Mouse (Mus musculus) spleen, adult 12 weeks (tissue): ENCODE measurements at regions not wholly inside any gene's neighbourhood (a gene's known extent, or its start where the extent isn't known, plus 50 kb on each side); places are given as distances from the start of the nearest gene placed in this dataset.

Experiments used
- DNase-seq: peaks from one replicate; pipeline ENCODE4 v3.0.0; 2022; ENCODE audit warnings: low spot score

GRCm38 (mm10) chr10:25118674-25119670, 188.7 kb downstream of the Akap7 start:
- DNase-seq = peak; percentile 3

DNA sequence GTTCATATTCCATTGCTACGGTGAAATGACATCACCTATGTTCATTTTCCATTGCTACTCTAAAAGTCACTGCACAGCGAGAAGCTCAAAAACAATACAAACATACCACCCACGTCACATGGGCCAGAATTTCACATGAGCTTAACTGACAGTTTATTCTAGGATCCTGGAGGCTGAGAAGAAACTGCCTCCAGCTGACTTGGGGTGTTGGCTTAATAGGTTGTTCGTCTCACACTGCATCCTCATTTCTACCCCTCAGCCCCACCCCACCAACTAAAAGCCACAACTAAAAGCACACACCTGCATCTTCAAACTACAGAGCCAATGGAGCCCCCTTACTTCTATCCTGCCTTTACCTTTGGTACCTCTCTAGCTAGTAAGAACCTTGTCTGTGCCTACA, 187.0 kb upstream of the Arg1 start:
- DNase-seq = no peak

GRCm38 (mm10) chr10:25112449-25113171, 185.3 kb upstream of the Arg1 start:
- DNase-seq = no peak

DNA sequence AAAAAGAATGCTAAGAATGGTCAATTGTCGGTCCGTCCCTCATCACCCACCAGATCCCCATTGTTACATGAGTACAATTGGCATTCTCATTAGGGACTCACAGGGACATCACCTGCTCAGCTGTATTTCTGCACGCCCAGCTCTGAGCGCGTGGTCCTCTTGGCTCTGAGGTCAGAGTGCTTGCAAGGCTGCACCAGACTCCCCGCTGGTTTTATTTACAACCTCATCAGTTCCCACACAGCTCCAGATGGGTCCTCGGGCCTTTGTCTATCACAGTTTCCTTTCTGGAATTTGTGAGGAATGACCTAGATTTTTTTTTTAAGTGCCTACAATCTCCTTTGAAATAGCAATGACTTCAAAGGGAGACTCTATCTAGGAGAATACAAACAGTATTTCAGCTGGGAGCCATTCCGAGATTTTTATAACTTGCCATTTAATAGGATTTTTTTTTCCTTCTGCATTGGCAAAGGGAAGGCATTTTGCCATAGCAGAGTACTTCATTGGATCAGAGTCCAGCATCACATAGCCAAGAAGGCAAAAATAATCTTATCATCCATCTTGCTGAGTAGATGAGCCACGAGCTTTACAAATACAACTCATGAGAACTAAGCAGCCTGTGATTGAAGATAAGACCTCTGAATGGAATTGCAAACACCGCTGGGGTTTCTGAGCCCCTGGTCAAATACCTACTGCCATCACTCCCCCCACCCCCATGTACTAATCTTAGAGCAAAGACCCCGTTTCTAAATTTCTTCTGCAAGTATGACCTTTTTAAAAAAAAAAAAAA, 184.5 kb upstream of the Arg1 start:
- DNase-seq = no peak

GRCm38 (mm10) chr10:25111181-25111580, 183.9 kb upstream of the Arg1 start:
- no peak for DNase-seq

DNA sequence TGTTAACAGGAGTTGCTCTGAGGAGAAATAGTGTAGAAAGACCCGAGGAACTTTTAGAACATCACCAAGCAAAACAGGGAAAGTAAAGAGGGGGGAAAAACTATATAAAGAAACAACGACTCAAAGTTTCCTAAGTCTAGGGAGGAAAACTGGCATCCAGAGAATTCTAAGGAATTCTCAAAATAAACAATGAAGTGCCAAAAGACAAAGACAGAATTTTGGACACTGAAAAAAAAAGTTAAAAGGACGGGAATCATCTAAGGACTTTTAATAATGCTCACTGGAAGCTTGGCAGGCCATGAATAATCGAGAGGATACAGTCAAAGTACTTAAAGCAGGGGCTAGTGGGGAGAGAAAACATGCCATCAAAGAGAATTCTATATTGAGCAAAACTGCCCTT, 170.8 kb upstream of the Arg1 start:
- DNase-seq = no peak

- DNase-seq = no peak
Measured at GRCm38 (mm10) chr10:25089705-25090386, 162.6 kb upstream of the Arg1 start.

DNA sequence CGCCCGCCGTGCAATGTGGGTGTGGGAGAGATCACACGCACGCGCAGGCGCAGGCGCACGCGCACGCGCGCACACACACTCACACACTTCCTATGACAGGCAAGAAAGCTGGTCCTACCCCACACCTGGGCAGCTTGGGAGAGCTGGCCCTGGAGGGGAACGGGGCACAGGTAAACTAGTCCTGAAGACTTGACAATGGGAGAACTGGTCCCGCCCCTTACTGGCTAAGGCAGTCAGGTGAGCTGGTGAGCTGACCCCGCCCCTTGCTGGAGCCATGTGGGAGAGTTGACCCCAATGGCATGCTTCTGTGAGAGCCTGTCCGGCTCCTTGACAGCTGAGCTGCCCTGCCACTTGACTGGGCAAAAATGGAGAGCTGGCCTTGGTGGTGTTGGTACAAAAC, 159.5 kb upstream of the Arg1 start:
- DNase-seq = no peak

GRCm38 (mm10) chr10:25082930-25083329, 155.6 kb upstream of the Arg1 start:
- no peak for DNase-seq

GRCm38 (mm10) chr10:25072617-25073016, 145.3 kb upstream of the Arg1 start:
- no peak for DNase-seq

GRCm38 (mm10) chr10:25068301-25068700, 141.0 kb upstream of the Arg1 start:
- no peak for DNase-seq

DNA sequence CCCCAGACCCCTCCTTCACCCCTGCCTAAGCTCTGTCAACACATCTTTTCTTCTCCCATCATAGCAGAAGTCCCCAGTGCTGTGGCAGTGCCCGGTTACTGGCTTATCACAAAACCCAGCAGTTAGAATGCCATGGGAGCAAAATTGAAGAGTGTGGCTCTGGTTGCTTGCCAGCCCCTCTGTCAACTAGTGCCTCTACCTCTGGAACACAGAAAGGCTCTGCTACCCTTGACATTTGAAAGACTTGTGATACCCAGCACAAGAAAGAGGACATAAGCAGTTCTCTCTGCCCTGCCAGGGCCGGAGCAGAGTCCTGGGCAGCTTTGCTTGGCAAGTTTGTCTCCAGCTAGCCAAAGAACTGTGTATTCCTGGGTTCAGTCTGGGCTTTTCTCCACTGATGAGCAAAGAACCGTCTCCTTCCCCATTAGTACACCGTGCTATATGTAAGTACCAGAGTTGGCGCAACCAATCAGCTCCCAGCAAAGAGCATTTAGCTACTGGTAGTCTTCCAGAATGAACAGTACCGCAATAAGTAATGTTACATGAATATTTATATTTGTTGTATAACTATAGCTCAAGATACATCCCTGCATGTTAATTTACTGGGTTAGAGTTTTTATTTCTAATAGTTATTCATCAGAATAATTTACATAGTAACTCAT, 137.5 kb upstream of the Arg1 start:
- DNase-seq = no peak

- DNase-seq = no peak
Measured at GRCm38 (mm10) chr10:25061402-25062055, 134.2 kb upstream of the Arg1 start.

DNA sequence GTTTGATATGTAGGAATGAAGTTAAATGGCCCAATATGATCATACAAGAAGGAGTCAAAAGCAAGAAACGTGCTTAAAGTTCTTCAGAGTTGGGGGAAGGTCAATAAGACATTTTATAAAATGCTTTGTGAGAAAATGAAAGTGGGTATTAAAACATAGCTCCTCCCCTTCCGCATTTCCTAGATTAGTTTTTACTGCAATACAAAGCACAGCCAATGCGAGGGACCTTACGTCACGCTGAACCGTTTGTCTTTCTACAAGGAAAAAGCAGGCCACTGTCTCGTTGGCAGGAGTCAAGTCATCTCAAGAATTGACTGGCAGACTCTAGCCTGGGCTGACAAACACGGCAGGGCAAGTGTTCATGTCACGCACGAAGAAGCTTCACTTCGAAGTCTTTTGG, 131.4 kb upstream of the Arg1 start:
- no peak for DNase-seq

GRCm38 (mm10) chr10:25051998-25052397, 124.7 kb upstream of the Arg1 start:
- DNase-seq = no peak

- no peak for DNase-seq
Measured at GRCm38 (mm10) chr10:25051368-25051874, 124.1 kb upstream of the Arg1 start.

DNA sequence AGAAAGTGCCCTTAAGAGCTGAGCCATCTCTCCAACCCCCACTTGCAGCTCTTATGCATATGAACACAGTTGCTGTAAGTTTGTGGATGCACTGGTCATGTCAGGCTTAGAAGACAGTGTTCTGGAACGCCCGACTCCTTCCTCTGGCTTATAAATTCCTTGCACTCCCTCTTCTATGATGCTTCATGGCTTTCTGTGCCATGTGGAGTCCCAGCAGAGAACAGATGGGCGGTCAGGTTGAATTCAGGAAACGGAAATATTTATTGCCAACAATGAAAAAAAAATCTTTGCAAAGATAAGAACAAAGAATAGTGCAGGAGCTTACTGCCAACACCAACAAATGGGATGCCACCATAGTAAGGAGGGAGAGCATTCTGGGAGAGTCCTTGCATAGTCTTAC, 113.9 kb upstream of the Arg1 start:
- DNase-seq = no peak

DNA sequence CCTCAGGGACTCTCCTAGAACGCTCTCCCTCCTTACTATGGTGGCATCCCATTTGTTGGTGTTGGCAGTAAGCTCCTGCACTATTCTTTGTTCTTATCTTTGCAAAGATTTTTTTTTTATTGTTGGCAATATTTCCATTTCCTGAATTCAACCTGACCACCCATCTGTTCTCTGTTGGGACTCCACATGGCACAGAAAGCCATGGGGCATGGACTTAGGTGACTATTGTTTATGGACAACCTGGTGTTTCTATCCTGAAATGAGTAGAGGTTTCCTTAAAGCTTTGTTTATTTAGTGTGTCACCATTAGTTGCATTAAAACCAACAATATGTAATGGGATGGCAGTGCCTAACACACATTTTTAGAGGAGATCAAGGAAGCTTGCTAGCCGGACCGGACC, 112.6 kb upstream of the Arg1 start:
- DNase-seq = no peak

DNA sequence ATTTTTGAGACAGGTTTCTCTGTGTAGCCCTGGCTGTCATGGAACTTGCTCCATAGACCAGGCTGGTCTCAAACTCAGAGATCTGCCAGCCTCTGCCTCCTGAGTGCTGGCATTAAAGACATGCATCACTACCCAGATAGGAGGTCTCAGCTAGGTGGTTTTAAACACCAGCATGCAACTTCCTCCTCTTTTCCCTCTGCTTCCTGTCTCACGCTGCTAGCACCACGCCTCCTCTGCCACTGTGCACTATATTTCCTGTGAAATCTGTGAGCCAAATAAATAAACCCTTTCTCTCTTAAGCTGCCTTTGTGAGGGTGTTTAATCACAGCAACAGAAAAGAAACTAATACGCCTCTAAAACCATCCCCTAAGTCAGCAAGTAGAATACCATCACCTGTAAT, 109.6 kb upstream of the Arg1 start:
- DNase-seq = no peak

DNA sequence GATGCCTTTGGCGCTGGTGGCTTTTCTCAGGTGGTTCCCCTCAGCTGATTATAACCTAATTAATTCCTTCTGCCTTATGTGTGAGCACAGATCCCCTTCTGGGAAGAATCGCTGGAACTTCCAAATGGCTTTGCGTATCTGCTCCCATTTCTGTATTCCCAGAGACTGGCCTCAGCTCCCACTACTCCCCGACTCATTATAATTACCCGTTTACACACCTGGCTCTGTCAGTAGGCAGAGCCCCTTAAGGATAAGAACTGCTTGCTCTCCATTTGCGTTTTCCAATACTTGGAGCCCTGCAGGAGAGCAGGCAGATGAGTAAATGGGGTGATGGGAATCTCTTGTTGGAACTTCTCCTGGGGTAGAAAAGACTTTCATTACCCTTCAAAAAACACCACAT, 108.1 kb upstream of the Arg1 start:
- no peak for DNase-seq

- no peak for DNase-seq
Measured at GRCm38 (mm10) chr10:25032625-25033024, 105.3 kb upstream of the Arg1 start.
